In genomic region chr1:66992764-66993163, GRCm38 (mm10) we compare ENCODE assay signal across 9 mouse cellular contexts. TPM values are rescaled to one million over a fixed set of nuclear protein-coding genes. Genes with fewer than 3 reads are reported as not detected.
A peak's percentile ranks its signal among the peaks of the same experiment; 100 is the strongest.
DNase-seq lines count a peak whose midpoint lies in the region; ATAC-seq and TF ChIP-seq lines count a peak whose summit lies in the region.
"Had no signal": no experiment of that assay in that cellular context is flagged by ENCODE, and none has a peak within 500 bp of the region (broad histone marks: within the 10 kb centered on the region; RNA-seq: fewer than 3 reads in every experiment).

No protein-coding gene starts in this region.

- H3K27me3 ChIP-seq in liver, postnatal 0 days (ENCODE audit: insufficient read depth, low read length): no peaks in the 10 kb centered on the region
- H3K27me3 ChIP-seq in liver, embryonic 12.5 days (replicated peaks): no peaks in the 10 kb centered on the region
- H3K27me3 ChIP-seq: neural tube, embryonic 12.5 days had no signal

- H3K36me3 ChIP-seq in liver, postnatal 0 days (replicated peaks; ENCODE audit: insufficient read depth, low read length): no peaks in the 10 kb centered on the region
- H3K36me3 ChIP-seq in liver, embryonic 12.5 days: no peaks in the 10 kb centered on the region
- H3K36me3 ChIP-seq: neural tube, embryonic 12.5 days had no signal

- no peaks in the 10 kb centered on the region for H3K9me3 ChIP-seq in liver, postnatal 0 days (ENCODE audit: low read length)
- H3K9me3 ChIP-seq in liver, embryonic 12.5 days (replicated peaks): no peaks in the 10 kb centered on the region
- H3K9me3 ChIP-seq: neural tube, embryonic 12.5 days had no signal

- ATAC-seq in liver, postnatal 0 days: no peak
- no peak for ATAC-seq in liver, embryonic 12.5 days
- peak; percentile 66; the same call in 1 of the 2 replicates for ATAC-seq in megakaryocyte-erythroid progenitor cell, adult 5-6 weeks (replicated peaks; ENCODE audit: low FRiP score, low TSS enrichment, poor library complexity, severe bottlenecking)

- peak; percentile 64 for TF ChIP-seq CTCF in liver, postnatal 0 days (IDR thresholded peaks at IDR 0.05; ENCODE audit: low read depth)

- TF ChIP-seq EP300 in liver, postnatal 0 days (IDR thresholded peaks at IDR 0.05; ENCODE audit: low read depth): no peak

- no peak overlapping the region for H3K9ac ChIP-seq in liver, postnatal 0 days (replicated peaks)
- no peak overlapping the region for H3K9ac ChIP-seq in liver, embryonic 12.5 days
- H3K9ac ChIP-seq: neural tube, embryonic 12.5 days had no signal

- intact Hi-C loops in gastrocnemius, postnatal 14 days (cut with DNase I; ENCODE audit: low total_unique reads): loop anchor here (5.0 kb wide), 1 partner anchor 90 kb away; no protein-coding TSS in a partner anchor

- H3K4me3 ChIP-seq in liver, postnatal 0 days (ENCODE audit: low read depth, low read length): no peak overlapping the region
- no peak overlapping the region for H3K4me3 ChIP-seq in liver, embryonic 12.5 days
- H3K4me3 ChIP-seq: neural tube, embryonic 12.5 days had no signal

- DNase-seq in gastrocnemius, adult 18-20 months (ENCODE audit: low spot score): peak; percentile 59
- DNase-seq in gastrocnemius, postnatal 14 days: no peak
- no peak for DNase-seq in liver, postnatal 0 days
- DNase-seq in embryo, embryonic 9.5 days (ENCODE audit: extremely low spot score): peak; percentile 27
- DNase-seq in c-Kit-positive CD71-positive TER-119-positive erythroid progenitor cells, embryonic 14.5 days (ENCODE audit: low spot score): no peak
- DNase-seq in cerebellum, adult 11 months: no peak

- H3K4me2 ChIP-seq in liver, postnatal 0 days (ENCODE audit: low read depth, low read length): no peak overlapping the region
- no peak overlapping the region for H3K4me2 ChIP-seq in liver, embryonic 12.5 days
- H3K4me2 ChIP-seq: neural tube, embryonic 12.5 days had no signal

- H3K4me1 ChIP-seq in liver, postnatal 0 days (ENCODE audit: insufficient read depth): no peaks in the 10 kb centered on the region
- H3K4me1 ChIP-seq in liver, embryonic 12.5 days: peaks cover 1% of the 10 kb centered on the region; the same call in 1 of the 2 replicates

- H3K27ac ChIP-seq in liver, postnatal 0 days (ENCODE audit: low read depth): no peak overlapping the region
- H3K27ac ChIP-seq in liver, embryonic 12.5 days: no peak overlapping the region
- H3K27ac ChIP-seq: neural tube, embryonic 12.5 days had no signal

RNA-seq across cellular contexts. Expression of gene Lancl1, which starts 45.9 kb away (rescaled TPM):
- 10 to 100 TPM; 34.3 to 37.5 TPM for total RNA-seq in gastrocnemius, adult 18-20 months (2021)
- 10 to 100 TPM; 29.2 to 32.3 TPM for total RNA-seq in gastrocnemius, postnatal 14 days (2021)
- 25.5 and 26.8 TPM in 2 replicates for polyA plus RNA-seq in liver, postnatal 0 days (2015; fragmentation: Nextera tagmentation; extraction: Ambion mirVana)
- polyA plus RNA-seq in liver, embryonic 12.5 days (2016; fragmentation: Nextera tagmentation; extraction: Ambion mirVana): 27.6 and 31.9 TPM in 2 replicates
- 36.5 and 51.6 TPM in 2 replicates for total RNA-seq in megakaryocyte-erythroid progenitor cell, adult 5-6 weeks (2014; fragmentation: Nextera tagmentation)
- 32.3 and 43.4 TPM in 2 replicates for total RNA-seq in megakaryocyte-erythroid progenitor cell, adult 5-6 weeks (2017)

RNA-seq across cellular contexts. Expression of gene Myl1, which starts 47.6 kb away (rescaled TPM):
- total RNA-seq in gastrocnemius, adult 18-20 months (2021): over 10,000 TPM; 17,981 to 19,696 TPM
- over 10,000 TPM; 30,782 to 31,244 TPM for total RNA-seq in gastrocnemius, postnatal 14 days (2021)
- polyA plus RNA-seq in liver, postnatal 0 days (2015; fragmentation: Nextera tagmentation; extraction: Ambion mirVana): 6.0 and 153 TPM in 2 replicates
- polyA plus RNA-seq in liver, embryonic 12.5 days (2016; fragmentation: Nextera tagmentation; extraction: Ambion mirVana): 2.2 and 4.4 TPM in 2 replicates
- total RNA-seq in megakaryocyte-erythroid progenitor cell, adult 5-6 weeks (2014; fragmentation: Nextera tagmentation): 2.7 TPM in 1 of 2 replicates, not detected in the other
- 2.1 TPM in 1 of 2 replicates, not detected in the other for total RNA-seq in megakaryocyte-erythroid progenitor cell, adult 5-6 weeks (2017)

Comparison
In these comparisons a context has a peak if more than half of its experiments do, and no peak if none do; other contexts are left out.
1. DNase-seq: peak in gastrocnemius, adult 18-20 months (single experiment) and embryo, embryonic 9.5 days (single experiment); none in gastrocnemius, postnatal 14 days (single experiment), liver, postnatal 0 days (single experiment), c-Kit-positive CD71-positive TER-119-positive erythroid progenitor cells, embryonic 14.5 days (single experiment) and cerebellum, adult 11 months (single experiment).
2. RNA of gene Myl1, which starts 47.6 kb away (total RNA-seq): 30,782 to 31,244 TPM in gastrocnemius, postnatal 14 days and 17,981 to 19,696 TPM in gastrocnemius, adult 18-20 months; 2.1 to 2.7 TPM in megakaryocyte-erythroid progenitor cell, adult 5-6 weeks; every median in the first group is over 1,000 times any median in the second.